Mouse (Mus musculus) forebrain, embryonic 10.5 days (tissue): ENCODE data around the gene Adamts4. TPM values are rescaled to one million over a fixed set of nuclear protein-coding genes. Genes with fewer than 3 reads are reported as not detected.
"Not testable (repeated sequence)": the region's sequence is repeated elsewhere in the genome, so short reads cannot be mapped to it uniquely, and the experiment has no call there.

ENCODE experiments used
- DNase-seq: peaks from one replicate; pipeline ENCODE4 v3.0.0-alpha.2; 2017; ENCODE audit warnings: low spot score; ENCODE audit errors: extremely low spot score
- H3K27ac ChIP-seq: fragments of 300-500 bp; sonication (generic); 2 replicates; pipeline ENCODE4 v1.5.1; 2016; ENCODE audit warnings: mild to moderate bottlenecking
- H3K27me3 ChIP-seq: fragments of 300-500 bp; sonication (generic); 2 replicates; pipeline ENCODE4 v1.6.1; 2016; ENCODE audit warnings: mild to moderate bottlenecking; ENCODE audit not compliant: poor library complexity, severe bottlenecking
- H3K36me3 ChIP-seq: fragments of 300-500 bp; sonication (generic); replicated peaks from 2 replicates; pipeline ENCODE4 v1.6.1; 2016; ENCODE audit warnings: mild to moderate bottlenecking, moderate library complexity
- H3K4me1 ChIP-seq: fragments of 300-500 bp; sonication (generic); 2 replicates; pipeline ENCODE4 v1.6.1; 2016
- H3K4me3 ChIP-seq: fragments of 300-500 bp; sonication (generic); 2 replicates; pipeline ENCODE4 v1.5.1; 2016; ENCODE audit warnings: mild to moderate bottlenecking, moderate library complexity
- H3K9me3 ChIP-seq: fragments of 300-500 bp; sonication (generic); 2 replicates; pipeline ENCODE4 v1.6.1; 2016; ENCODE audit warnings: mild to moderate bottlenecking, moderate library complexity
- WGBS: fragments of 180-500 bp; shearing (Covaris S2); methylation state at CpG from one replicate; pipeline ENCODE4 v1.1.7; 2016; 5-methylcytosine and 5-hydroxymethylcytosine counted together
- polyA plus RNA-seq: library from polyadenylated mRNA; unstranded; fragments of >200 nt; fragmentation: Nextera tagmentation; extraction: Ambion mirVana; gene quantifications from 2 replicates; pipeline ENCODE4 v1.2.1, GENCODE M21; 2016

Adamts4 gene
- polyA plus RNA-seq, 1 experiment from 2014 or later = 9.3 TPM

DNA sequence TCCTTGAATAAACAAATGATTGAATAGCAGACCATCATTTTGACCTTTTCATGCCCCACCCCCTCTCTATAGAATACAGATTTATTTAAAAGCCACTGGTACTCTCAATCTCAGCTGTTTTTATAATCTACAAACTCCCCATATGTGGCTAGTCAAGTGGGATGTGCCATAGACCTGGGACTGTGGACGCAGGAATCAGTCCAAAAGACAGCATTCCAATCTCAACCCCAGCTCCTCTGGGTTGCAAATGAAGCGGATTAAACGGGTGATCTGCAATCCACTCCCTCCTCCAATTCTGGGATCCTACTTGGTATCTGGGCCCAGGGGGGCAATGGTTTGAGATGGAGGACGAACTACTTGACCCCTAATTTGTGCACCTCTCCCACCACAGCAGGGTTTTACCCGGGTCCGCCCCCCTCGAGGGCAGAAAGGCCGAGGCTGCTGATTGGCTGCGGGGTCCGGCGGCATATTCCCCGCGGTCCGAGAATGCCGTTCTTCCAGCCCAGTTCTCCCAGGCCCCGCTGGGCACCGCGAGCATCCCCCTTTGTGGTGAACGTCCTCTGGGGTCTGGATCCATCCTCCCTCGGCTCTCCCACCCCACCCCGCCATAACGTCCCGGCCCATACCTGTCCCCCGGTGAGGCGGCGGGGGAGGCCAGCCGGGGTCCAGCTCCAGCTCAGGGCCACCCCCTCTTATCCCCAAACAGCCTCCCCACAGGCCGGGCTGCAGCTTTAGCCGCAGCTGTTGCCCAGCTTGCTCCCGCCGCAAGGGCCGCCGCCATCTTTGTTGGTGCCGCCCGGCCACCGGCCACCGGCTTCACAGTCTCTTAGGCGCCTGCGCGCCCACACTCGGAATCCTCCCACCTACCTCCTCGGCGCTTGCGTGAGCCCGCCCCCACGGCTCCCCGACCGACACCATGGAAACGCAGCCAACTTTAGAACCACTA, 37.2 kb downstream of the Adamts4 start, which contains the start of gene Usp21:
Usp21 (minus strand) TSS at position 856 of the 946 bp plus-strand sequence.
- H3K9me3 ChIP-seq = no peaks in the 10 kb centered on the region
- peaks cover 68% of the 10 kb centered on the region for H3K36me3 ChIP-seq
- peaks cover 42% of the 10 kb centered on the region for H3K4me1 ChIP-seq
- under 1% methylated on average over 49 of the region's 49 CpGs for WGBS
- H3K27me3 ChIP-seq = no peaks in the 10 kb centered on the region
- peak within 1 kb of the TSS; percentile 97 for H3K4me3 ChIP-seq
- peak; percentile 93 for DNase-seq
- H3K27ac ChIP-seq = peak within 1 kb of the TSS; percentile 100

DNA sequence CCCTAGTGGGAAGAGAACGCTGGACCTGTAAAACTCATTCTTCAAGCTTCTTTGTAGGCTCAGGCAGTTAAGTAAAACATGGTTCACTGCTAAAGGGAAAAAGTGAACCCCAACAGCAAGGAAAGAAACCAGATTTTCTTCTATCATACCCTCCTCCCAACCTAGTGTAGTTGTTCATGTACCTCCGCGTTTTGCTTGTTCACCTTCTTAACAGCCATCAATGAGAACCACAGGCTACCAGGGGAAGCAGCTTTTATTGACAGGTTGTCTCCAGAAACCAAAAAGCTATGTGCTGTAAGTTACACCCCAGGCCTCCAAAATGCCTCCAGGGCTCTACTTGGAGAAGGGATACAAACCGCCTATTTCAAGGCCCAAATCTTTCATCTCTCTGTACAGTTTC, 38.1 kb downstream of the Adamts4 start:
- peaks cover 47% of the 10 kb centered on the region for H3K4me1 ChIP-seq
- H3K4me3 ChIP-seq = peak overlapping the region; percentile 97
- no peaks in the 10 kb centered on the region for H3K9me3 ChIP-seq
- H3K27me3 ChIP-seq = no peaks in the 10 kb centered on the region
- H3K27ac ChIP-seq = peak overlapping the region; percentile 100
- 67% methylated on average over 4 of the region's 4 CpGs for WGBS
- DNase-seq = no peak
- H3K36me3 ChIP-seq = peaks cover 61% of the 10 kb centered on the region

DNA sequence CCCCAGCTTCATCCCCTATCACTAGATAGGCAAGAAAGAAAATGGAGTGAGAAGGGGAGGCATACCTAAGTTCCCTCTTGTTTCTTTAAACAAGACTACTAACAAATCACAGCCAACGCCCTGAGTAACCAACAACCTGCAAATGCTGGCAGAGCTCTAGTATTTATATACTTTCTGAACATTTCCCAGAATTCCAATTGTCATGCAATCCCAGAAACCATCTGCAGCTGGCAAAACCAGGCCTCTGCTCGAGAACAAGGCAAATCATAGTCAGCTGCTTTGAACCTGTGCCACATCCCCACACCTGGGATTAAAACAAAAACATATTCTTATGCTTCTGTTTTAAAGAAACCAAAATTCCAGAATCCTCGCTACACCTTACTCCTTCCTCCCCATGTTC, 43.1 kb downstream of the Adamts4 start:
- Histone ChIP-seq H3K4me3 (peak overlapping the region; percentile 84), H3K27ac (no peak overlapping the region), H3K9me3 (no peaks in the 10 kb centered on the region), H3K4me1 (peaks cover 26% of the 10 kb centered on the region), H3K27me3 (peaks cover 29% of the 10 kb centered on the region), H3K36me3 (peaks cover 24% of the 10 kb centered on the region)
- DNase-seq = no peak
- WGBS = 91% methylated on average over 3 of the region's 3 CpGs

DNA sequence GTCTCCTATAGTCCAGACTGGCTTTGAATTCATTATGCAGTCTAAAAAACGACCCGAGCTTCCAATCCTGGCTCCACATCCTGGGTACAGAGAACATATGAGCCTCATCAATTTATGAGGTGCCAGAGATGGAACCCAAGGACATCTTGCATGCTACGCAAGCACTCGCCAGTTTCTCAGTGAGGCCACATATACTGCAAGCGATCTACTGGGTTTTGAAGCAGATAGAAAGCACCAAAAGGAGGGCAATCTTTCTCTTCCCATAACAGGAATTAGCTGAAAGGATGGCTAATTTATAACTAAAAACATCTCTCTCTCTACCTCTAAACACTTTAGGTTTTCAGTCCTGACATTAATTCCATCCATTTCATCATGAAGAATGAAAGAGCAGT, 43.7 kb downstream of the Adamts4 start:
- Histone ChIP-seq H3K27ac (peak overlapping the region; percentile 99), H3K9me3 (no peaks in the 10 kb centered on the region), H3K4me3 (peak overlapping the region; percentile 84), H3K36me3 (peaks cover 19% of the 10 kb centered on the region), H3K4me1 (peaks cover 20% of the 10 kb centered on the region), H3K27me3 (peaks cover 32% of the 10 kb centered on the region)
- no peak for DNase-seq
- 53% methylated on average over 5 of the region's 5 CpGs for WGBS

DNA sequence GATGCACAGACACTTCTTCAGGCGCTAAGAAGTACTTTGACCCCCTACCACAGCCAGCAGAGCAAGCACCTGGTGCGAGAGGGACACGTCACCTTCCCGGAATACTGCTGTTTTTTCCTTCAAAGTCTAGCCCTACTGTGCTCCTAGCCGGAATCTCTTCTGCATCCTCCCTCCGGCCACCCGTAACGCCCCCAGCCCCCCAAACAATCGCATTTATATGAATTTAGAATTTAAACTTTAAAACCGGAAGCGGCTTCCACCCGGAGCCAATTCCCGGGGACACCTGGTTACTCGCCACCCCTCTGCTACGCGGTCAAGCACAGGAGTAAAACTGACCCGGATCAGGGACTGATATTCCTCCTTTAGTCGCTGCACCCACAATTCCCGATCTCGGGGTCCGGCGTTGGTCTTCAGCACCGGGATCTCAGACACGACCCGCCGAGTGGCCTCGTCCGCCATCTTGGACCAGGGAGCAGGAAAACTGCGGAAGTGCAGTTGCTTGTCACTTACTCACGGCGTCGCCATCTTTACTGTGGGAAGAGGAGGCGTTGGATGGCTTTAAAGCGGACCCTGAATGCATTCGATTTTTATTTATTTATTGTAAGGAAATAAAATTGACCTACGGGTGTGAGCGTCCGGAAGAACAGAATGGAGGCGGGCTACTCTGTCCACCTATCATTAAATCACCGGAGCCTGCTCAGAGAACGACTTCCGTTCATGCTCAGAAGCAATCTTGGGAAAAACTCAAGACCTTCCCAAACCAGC, 44.3 kb downstream of the Adamts4 start, which contains the start of gene Ufc1:
Ufc1 (minus strand) TSS at position 727 of the 765 bp plus-strand sequence.
- H3K36me3 ChIP-seq = peaks cover 13% of the 10 kb centered on the region
- H3K27me3 ChIP-seq = peaks cover 32% of the 10 kb centered on the region
- H3K4me1 ChIP-seq = peaks cover 20% of the 10 kb centered on the region
- under 1% methylated on average over 42 of the region's 42 CpGs for WGBS
- H3K4me3 ChIP-seq = peak within 1 kb of the TSS; percentile 84
- DNase-seq = peak; percentile 86
- H3K9me3 ChIP-seq = no peaks in the 10 kb centered on the region
- peak within 1 kb of the TSS; percentile 99 for H3K27ac ChIP-seq

DNA sequence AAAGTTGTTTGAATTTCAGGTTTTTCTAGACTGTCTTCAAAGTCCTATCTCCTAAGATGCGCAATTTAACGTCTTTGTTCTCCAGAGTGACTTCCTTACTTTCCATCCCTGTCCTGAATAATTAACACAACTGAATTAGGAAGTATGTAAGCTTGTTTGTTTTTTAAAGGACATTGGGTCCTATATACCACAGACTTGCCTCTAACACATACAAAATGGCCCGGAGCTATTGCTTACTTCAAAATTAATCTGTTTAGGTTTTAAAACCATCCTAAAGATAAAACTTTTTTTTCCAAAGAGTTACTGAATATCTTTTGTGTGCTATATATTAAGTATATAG, 44.8 kb downstream of the Adamts4 start:
- WGBS = 16% methylated on average over 3 of the region's 3 CpGs
- Histone ChIP-seq H3K4me1 (peaks cover 20% of the 10 kb centered on the region), H3K36me3 (peaks cover 8% of the 10 kb centered on the region), H3K27me3 (peaks cover 32% of the 10 kb centered on the region), H3K9me3 (no peaks in the 10 kb centered on the region), H3K27ac (peak overlapping the region; percentile 99), H3K4me3 (peak overlapping the region; percentile 84)
- DNase-seq = no peak

DNA sequence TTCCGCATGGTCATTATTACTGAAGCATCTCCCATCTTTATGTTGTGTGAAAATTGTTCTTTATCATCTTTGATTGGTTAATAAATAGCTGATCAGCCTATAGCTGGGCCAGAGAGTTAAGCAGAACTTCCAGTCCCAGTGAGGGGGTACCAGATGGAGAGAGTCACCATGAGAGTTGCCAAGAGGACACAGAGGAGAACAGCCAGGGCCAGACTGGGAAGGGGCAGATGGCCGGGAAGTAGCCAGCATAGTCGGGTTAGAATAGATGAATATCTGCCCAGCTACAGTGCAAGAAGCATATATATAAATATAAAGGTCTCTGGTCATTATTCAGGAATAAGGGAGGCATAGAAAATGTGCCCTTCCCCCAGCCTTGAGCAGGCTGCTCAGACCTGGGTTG, 48.0 kb downstream of the Adamts4 start:
- Histone ChIP-seq H3K4me1 (peaks cover 9% of the 10 kb centered on the region), H3K4me3 (no peak overlapping the region), H3K9me3 (no peaks in the 10 kb centered on the region), H3K27ac (no peak overlapping the region), H3K36me3 (no peaks in the 10 kb centered on the region), H3K27me3 (peaks cover 32% of the 10 kb centered on the region)
- DNase-seq = no peak
- WGBS = 65% methylated on average over 3 of the region's 3 CpGs

DNA sequence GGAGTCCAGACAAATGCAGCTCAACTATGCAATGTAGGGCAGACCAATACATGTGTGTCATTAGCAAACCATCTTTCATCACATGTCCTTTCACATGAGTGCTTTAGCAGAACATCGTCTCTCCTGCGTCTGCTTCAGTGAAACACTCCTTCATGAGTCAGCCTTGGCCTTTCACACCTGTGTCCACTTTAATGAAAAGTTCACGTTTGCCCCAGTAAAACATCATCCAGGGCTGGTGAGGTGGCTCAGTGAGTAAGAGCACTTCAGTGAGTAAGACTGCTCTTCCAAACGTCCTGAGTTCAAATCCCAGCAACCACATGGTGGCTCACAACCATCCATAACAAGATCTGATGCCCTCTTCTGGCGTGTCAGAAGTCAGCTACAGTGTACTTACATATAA, 55.9 kb downstream of the Adamts4 start:
- not testable (repeated sequence) for H3K9me3 ChIP-seq, H3K27me3 ChIP-seq, H3K4me1 ChIP-seq, H3K27ac ChIP-seq, H3K4me3 ChIP-seq, DNase-seq, H3K36me3 ChIP-seq
- WGBS = 77% methylated on average over 5 of the region's 5 CpGs

DNA sequence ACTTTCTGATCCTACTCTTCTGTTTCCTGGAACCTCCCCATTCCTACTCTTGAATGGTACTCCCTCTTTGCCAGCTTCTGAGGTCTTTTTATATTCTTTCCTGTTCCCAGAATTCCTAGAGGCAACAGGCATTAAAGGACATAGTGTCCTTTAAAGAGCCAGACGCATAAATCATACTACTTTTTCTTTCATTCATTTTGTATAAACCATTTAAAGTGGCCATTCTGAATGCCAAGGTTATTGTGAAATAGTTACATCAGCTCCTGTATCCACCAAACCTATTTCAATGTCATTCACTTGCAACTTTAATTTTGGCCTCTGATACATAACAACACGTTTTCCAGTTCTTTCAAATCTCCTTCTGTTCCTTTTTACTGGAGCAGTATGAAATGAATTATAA, 59.1 kb downstream of the Adamts4 start:
- WGBS = 77% methylated on average over 2 of the region's 2 CpGs
- Histone ChIP-seq H3K36me3 (no peaks in the 10 kb centered on the region), H3K27ac (no peak overlapping the region), H3K4me3 (no peak overlapping the region), H3K27me3 (0 out of 2 replicates have a peak, but pooled peaks cover 4% of the 10 kb centered on the region), H3K9me3 (no peaks in the 10 kb centered on the region), H3K4me1 (no peaks in the 10 kb centered on the region)
- no peak for DNase-seq

Other genes with a start within 250 kb of the Adamts4 start
- gene Fcgr4, start 231.5 kb upstream of the Adamts4 start, polyA plus RNA-seq = 0.11 TPM in 1 of 2 replicates, not detected in the other
- 3.2 and 4.5 TPM in 2 replicates for gene Fcgr3, start 185.5 kb upstream of the Adamts4 start, polyA plus RNA-seq
- gene Cfap126, start 136.5 kb upstream of the Adamts4 start, polyA plus RNA-seq = 2.2 and 2.8 TPM in 2 replicates
- 266 and 273 TPM in 2 replicates for gene Sdhc, start 99.8 kb upstream of the Adamts4 start, polyA plus RNA-seq
- gene Mpz, start 99.7 kb upstream of the Adamts4 start, polyA plus RNA-seq = 0.16 and 0.22 TPM in 2 replicates
- 5.4 and 7.3 TPM in 2 replicates for gene Pcp4l1, start 54.2 kb upstream of the Adamts4 start, polyA plus RNA-seq
- 0.12 and 0.24 TPM in 2 replicates for gene Nr1i3, start 36.5 kb upstream of the Adamts4 start, polyA plus RNA-seq
- 31.0 and 37.2 TPM in 2 replicates for gene Tomm40l, start 27.9 kb upstream of the Adamts4 start, polyA plus RNA-seq
- 2.9 and 4.2 TPM in 2 replicates for gene Apoa2, start 25.4 kb upstream of the Adamts4 start, polyA plus RNA-seq
- gene Fcer1g, start 16.1 kb upstream of the Adamts4 start, polyA plus RNA-seq = 12.0 and 12.1 TPM in 2 replicates
- gene Ndufs2, start 967 bp downstream of the Adamts4 start, polyA plus RNA-seq = 270 and 274 TPM in 2 replicates
- gene B4galt3, start 19.9 kb downstream of the Adamts4 start, polyA plus RNA-seq = 60.5 and 65.2 TPM in 2 replicates
- 51.5 and 58.0 TPM in 2 replicates for gene Ppox, start 30.8 kb downstream of the Adamts4 start, polyA plus RNA-seq
- 94.1 and 95.9 TPM in 2 replicates for gene Usp21, start 37.6 kb downstream of the Adamts4 start, polyA plus RNA-seq
- gene Ufc1, start 44.6 kb downstream of the Adamts4 start, polyA plus RNA-seq = 94.3 and 98.6 TPM in 2 replicates
- 41.8 and 46.5 TPM in 2 replicates for gene Dedd, start 78.7 kb downstream of the Adamts4 start, polyA plus RNA-seq
- 37.1 and 38.0 TPM in 2 replicates for gene Nit1, start 95.2 kb downstream of the Adamts4 start, polyA plus RNA-seq
- 158 and 159 TPM in 2 replicates for gene Pfdn2, start 95.2 kb downstream of the Adamts4 start, polyA plus RNA-seq
- gene Klhdc9, start 110.4 kb downstream of the Adamts4 start, polyA plus RNA-seq = 2.7 and 2.8 TPM in 2 replicates
- gene Nectin4, start 119.7 kb downstream of the Adamts4 start, polyA plus RNA-seq = 0.92 and 0.94 TPM in 2 replicates
- gene Arhgap30, start 138.5 kb downstream of the Adamts4 start, polyA plus RNA-seq = 0.74 and 0.91 TPM in 2 replicates
- gene Usf1, start 160.9 kb downstream of the Adamts4 start, polyA plus RNA-seq = 128 and 132 TPM in 2 replicates
- 6.1 and 6.5 TPM in 2 replicates for gene Tstd1, start 168.5 kb downstream of the Adamts4 start, polyA plus RNA-seq
- 16.2 and 16.5 TPM in 2 replicates for gene F11r, start 187.1 kb downstream of the Adamts4 start, polyA plus RNA-seq